Mouse (Mus musculus) ES-E14 (cell line): ENCODE measurements around the gene Cdk13. TPM values are rescaled to one million over a fixed set of nuclear protein-coding genes. Genes with fewer than 3 reads are reported as not detected.
A peak's percentile ranks its signal among the peaks of the same experiment; 100 is the strongest.

Experiments used
- DNase-seq: peaks from one replicate; pipeline ENCODE4 v3.0.0-alpha.2; 2013; ENCODE audit warnings: low read depth, low spot score
- H3K27ac ChIP-seq: 2 replicates; pipeline ENCODE4 v1.5.1; 2012; ENCODE audit warnings: low read depth, mild to moderate bottlenecking, low read length, moderate library complexity, mixed read lengths; ENCODE audit not compliant: poor library complexity, insufficient read depth, severe bottlenecking
- H3K36me3 ChIP-seq: 2 replicates; pipeline ENCODE4 v1.6.1; 2012; ENCODE audit warnings: mild to moderate bottlenecking, low read length, moderate library complexity, mixed read lengths; ENCODE audit not compliant: control insufficient read depth, poor library complexity, insufficient read depth, severe bottlenecking
- H3K4me1 ChIP-seq, 2 experiments: fragments of 150-350 bp in 1 of 2; sonication (generic) in 1 of 2; 2 replicates each; pipeline ENCODE4 v1.6.1; 2012; ENCODE audit warnings: low read length in 2 of 2, mild to moderate bottlenecking in 1 of 2, mixed read lengths in 1 of 2; ENCODE audit not compliant: control insufficient read depth in 2 of 2, insufficient read depth in 2 of 2, poor library complexity in 1 of 2
- H3K4me3 ChIP-seq, 2 experiments: fragments of 150-350 bp in 1 of 2; sonication (generic) in 1 of 2; 2 replicates each; pipeline ENCODE4 v1.5.1; 2012; ENCODE audit warnings: low read length in 2 of 2, low read depth in 1 of 2, mild to moderate bottlenecking in 1 of 2, mixed read lengths in 1 of 2; ENCODE audit not compliant: insufficient read depth in 1 of 2, poor library complexity in 1 of 2, severe bottlenecking in 1 of 2
- H3K9ac ChIP-seq: 2 replicates; pipeline ENCODE4 v1.6.1; 2012; ENCODE audit warnings: low read depth, mild to moderate bottlenecking, low read length, mixed read lengths; ENCODE audit not compliant: poor library complexity, insufficient read depth, severe bottlenecking
- H3K9me3 ChIP-seq: fragments of 150-350 bp; sonication (generic); 2 replicates; pipeline ENCODE4 v1.6.1; 2012; ENCODE audit warnings: low read depth, mild to moderate bottlenecking, low read length; ENCODE audit not compliant: control insufficient read depth, insufficient read depth
- CHD2 ChIP-seq: IDR thresholded peaks from 2 replicates; pipeline ENCODE4 v1.6.1; 2014; ENCODE audit warnings: mild to moderate bottlenecking, low read depth, low read length, inconsistent platforms
- HCFC1 ChIP-seq: IDR thresholded peaks from 2 replicates; pipeline ENCODE4 v1.6.1; 2012; ENCODE audit warnings: low read length, inconsistent platforms, borderline replicate concordance; ENCODE audit not compliant: insufficient read depth
- MAFK ChIP-seq: IDR thresholded peaks from 2 replicates; pipeline ENCODE4 v1.6.1; 2014; ENCODE audit warnings: mild to moderate bottlenecking, low read depth, low read length, inconsistent platforms; ENCODE audit not compliant: insufficient read depth
- ZC3H11A ChIP-seq: IDR thresholded peaks from 2 replicates; pipeline ENCODE4 v1.6.1; 2012; ENCODE audit warnings: low read depth, mild to moderate bottlenecking, inconsistent platforms, low read length, borderline replicate concordance
- ZNF384 ChIP-seq: IDR thresholded peaks from 2 replicates; pipeline ENCODE4 v1.6.1; 2012; ENCODE audit warnings: low read depth, low read length, inconsistent platforms
- in situ Hi-C, 2 experiments: fragments of 600-800 bp; cut with MboI; formaldehyde crosslinking; loops; one replicate each; pipeline ENCODE4 v1.15.1; 2025; ENCODE audit warnings: low sequenced_read_pairs in 2 of 2, inconsistent platforms in 1 of 2; ENCODE audit not compliant: unreplicated experiment in 2 of 2
- total RNA-seq: library from RNA; depleted of rRNA; stranded (reverse); fragments of 300-350 nt; gene quantifications from 2 replicates; pipeline ENCODE4 v1.2.3, GENCODE M21; 2012

Cdk13 gene
- total RNA-seq, 1 experiment = 50.7 TPM

- in situ Hi-C loops = loop anchor here in 1 of 2 experiments (10.0 kb wide), 1 partner anchor 146 kb away; no protein-coding TSS in a partner anchor
- DNase-seq = no peak
- no peaks in the 10 kb centered on the region for H3K9me3 ChIP-seq
These were observed 33.6 kb upstream of the Cdk13 start for GRCm38 (mm10) chr13:17838484-17838851.

DNA sequence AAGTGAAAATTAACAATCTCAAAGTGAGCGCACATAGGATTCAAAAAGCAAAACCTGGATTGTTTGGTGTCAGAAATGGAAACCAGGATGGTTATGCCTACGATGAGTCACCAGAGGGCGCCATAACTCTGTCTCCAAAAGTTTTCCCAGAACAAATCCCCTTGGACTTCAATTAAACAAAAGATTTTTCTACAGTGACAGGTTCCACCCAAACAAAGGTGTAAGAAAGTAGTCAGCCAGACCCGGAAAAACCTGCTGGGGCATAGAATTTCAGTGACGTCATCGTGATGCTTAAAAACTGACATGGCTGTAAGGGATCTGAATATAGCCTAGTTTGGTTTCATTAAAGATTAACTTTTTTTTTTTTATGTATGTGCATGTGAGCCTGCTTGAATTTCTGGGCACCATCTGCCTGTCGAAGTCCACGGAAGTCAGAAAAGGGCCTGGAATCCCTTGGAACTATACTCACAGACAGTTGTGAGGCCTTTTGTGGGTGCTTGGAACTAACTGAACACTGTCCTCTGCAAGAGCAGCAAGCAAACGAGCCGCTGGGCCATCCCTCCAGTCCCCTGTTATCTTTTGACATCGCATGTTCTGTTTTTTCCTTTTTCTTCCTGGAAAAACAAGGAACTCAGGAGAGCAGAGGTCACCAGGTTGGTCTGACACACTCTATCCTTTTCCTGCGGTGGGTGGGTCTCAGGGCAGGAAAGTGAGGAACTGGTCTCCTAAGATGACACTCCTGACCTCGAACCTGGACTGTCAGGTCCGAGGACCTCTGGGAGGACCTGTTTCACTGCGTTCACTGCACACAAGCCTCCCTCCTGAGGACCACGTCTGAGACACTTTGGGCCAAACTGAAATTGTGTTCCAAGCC lies 33.0 kb upstream of the Cdk13 start:
- Histone ChIP-seq H3K36me3 (no peaks in the 10 kb centered on the region), H3K9me3 (no peaks in the 10 kb centered on the region), H3K4me3 (no peak overlapping the region), H3K4me1 (peaks cover 0 to 9% of the 10 kb centered on the region in 2 experiments; a peak in 2 of 4 replicates), H3K9ac (no peak overlapping the region), H3K27ac (no peak overlapping the region)
- in situ Hi-C loops = loop anchor here in 1 of 2 experiments (10.0 kb wide), 1 partner anchor 147 kb away; no protein-coding TSS in a partner anchor
- TF ChIP-seq MAFK = no peak
- peak; percentile 54; the same call in 1 of the 2 replicates for TF ChIP-seq ZC3H11A
- DNase-seq = no peak

More at GRCm38 (mm10) chr13:17838484-17838851, 33.6 kb upstream of the Cdk13 start:
- Histone ChIP-seq H3K27ac (no peak overlapping the region), H3K9ac (no peak overlapping the region), H3K4me3 (no peak overlapping the region), H3K4me1 (peaks cover 4 to 13% of the 10 kb centered on the region in 2 experiments; a peak in 3 of 4 replicates), H3K36me3 (no peaks in the 10 kb centered on the region)
- TF ChIP-seq MAFK = no peak
- TF ChIP-seq ZNF384 = no peak
- TF ChIP-seq ZC3H11A = no peak
- TF ChIP-seq CHD2 = no peak
- TF ChIP-seq HCFC1 = no peak

DNA sequence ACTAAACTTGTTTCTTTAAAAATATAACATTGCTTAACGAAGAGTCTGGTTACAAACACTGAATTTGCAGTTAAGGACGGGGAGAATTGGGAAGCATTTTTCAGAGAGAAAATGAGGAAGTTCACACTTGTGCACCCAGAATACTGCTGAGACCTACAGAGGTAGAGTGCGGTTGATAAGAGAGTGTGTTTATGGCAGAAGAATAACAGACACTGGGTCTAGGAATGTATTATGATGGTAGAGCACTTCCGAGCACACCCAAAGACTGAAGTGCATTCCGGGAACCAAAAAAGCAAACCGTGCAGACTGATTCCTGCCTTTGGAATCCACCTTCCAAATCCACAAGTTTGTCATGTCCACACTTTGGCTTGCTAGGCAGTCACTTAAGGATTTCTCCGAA lies 31.9 kb upstream of the Cdk13 start:
- H3K27ac ChIP-seq = no peak overlapping the region
- in situ Hi-C loops = loop anchor here in 1 of 2 experiments (10.0 kb wide), 1 partner anchor 148 kb away; no protein-coding TSS in a partner anchor
- no peak overlapping the region for H3K9ac ChIP-seq
- TF ChIP-seq MAFK (no peak), ZC3H11A (no peak), CHD2 (no peak), ZNF384 (no peak), HCFC1 (no peak)
- peaks cover 0 to 3% of the 10 kb centered on the region in 2 experiments; a peak in 1 of 4 replicates for H3K4me1 ChIP-seq
- H3K4me3 ChIP-seq = no peak overlapping the region
- H3K36me3 ChIP-seq = no peaks in the 10 kb centered on the region
- no peaks in the 10 kb centered on the region for H3K9me3 ChIP-seq
- DNase-seq = no peak

DNA sequence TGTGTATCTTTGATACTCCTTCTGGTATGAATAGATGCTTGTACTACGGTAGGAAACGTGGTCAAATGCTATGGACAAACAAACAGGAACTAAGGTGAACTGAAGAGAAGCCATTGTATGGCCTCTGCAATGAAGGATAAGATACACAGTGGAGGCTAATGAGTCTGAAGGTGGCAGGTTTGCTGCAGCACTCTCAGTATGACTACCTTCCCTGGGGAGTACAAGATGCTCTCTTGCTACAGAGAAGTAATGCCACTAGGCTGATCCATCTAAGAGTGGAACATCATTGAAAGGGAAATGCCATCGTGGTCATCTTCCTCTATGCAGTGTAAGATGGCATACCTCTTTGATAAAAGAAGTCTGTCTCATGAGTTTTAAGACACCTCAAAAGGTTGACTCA lies 28.0 kb upstream of the Cdk13 start:
- H3K27ac ChIP-seq = no peak overlapping the region
- no peaks in the 10 kb centered on the region for H3K9me3 ChIP-seq
- TF ChIP-seq CHD2 (no peak), ZC3H11A (no peak), MAFK (no peak), HCFC1 (no peak), ZNF384 (no peak)
- H3K4me3 ChIP-seq = no peak overlapping the region
- no peaks in the 10 kb centered on the region for H3K36me3 ChIP-seq
- H3K9ac ChIP-seq = no peak overlapping the region
- in situ Hi-C loops = loop anchor here in 1 of 2 experiments (10.0 kb wide), 1 partner anchor 152 kb away; no protein-coding TSS in a partner anchor
- peaks cover 0 to 2% of the 10 kb centered on the region in 2 experiments; a peak in 1 of 4 replicates for H3K4me1 ChIP-seq
- DNase-seq = no peak
